Mouse (Mus musculus): ENCODE data around the gene Poc1b.

- no peak for TF ChIP-seq POLR2A (IDR thresholded peaks at IDR 0.05; ENCODE audit: insufficient read depth, low read depth, low read length)
- TF ChIP-seq CTCF (IDR thresholded peaks at IDR 0.05): 0 out of 2 replicates have a peak, but pooled peaks have one; percentile 2
These were observed 75.3 kb downstream of the Poc1b start for GRCm38 (mm10) chr10:99182107-99182506.
